Mouse (Mus musculus) brain, adult 10 weeks (tissue): ENCODE results near the gene Tent5d. TPM values are rescaled to one million over a fixed set of nuclear protein-coding genes. Genes with fewer than 3 reads are reported as not detected.

Source experiments
- polyA plus RNA-seq: library from polyadenylated mRNA; stranded (reverse); fragments of 350-450 nt; fragmentation: Illumina TruSeq; extraction: RNeasy Lipid Tissue Mini Kit (QIAGEN cat#74804); gene quantifications from one replicate; pipeline ENCODE4 v1.2.3, GENCODE M21; 2015; ENCODE audit warnings: low read depth, low replicate concordance

Tent5d gene
- polyA plus RNA-seq = not detected

GRCm38 (mm10) chrX:107792290-107792689 is at the start of gene Tent5d:
Gene Tent5d, plus strand, starts transcription at chrX:107792590.

GRCm38 (mm10) chrX:107816218-107816554 is 23.8 kb downstream of the Tent5d start, which contains the start of gene 2610002M06Rik:
Gene 2610002M06Rik, minus strand, starts transcription at chrX:107816334.

Other genes with a start within 250 kb of the Tent5d start
- gene Tbx22, start 124.6 kb upstream of the Tent5d start, polyA plus RNA-seq = 0.48 TPM
- 35.8 TPM for gene 2610002M06Rik, start 23.7 kb downstream of the Tent5d start, polyA plus RNA-seq
- not detected for gene Gm732, start 155.9 kb downstream of the Tent5d start, polyA plus RNA-seq